Mouse (Mus musculus) kidney, adult 2 months (tissue): ENCODE data around the gene Rmnd1. TPM values are rescaled to one million over a fixed set of nuclear protein-coding genes. Genes with fewer than 3 reads are reported as not detected.

ENCODE experiments used
- DNase-seq: peaks from one replicate; pipeline ENCODE4 v3.0.0; 2021
- H3K27ac ChIP-seq: fragments of 200-500 bp; 2 replicates; pipeline ENCODE4 v1.5.1; 2012; ENCODE audit warnings: low read depth, low read length, control low read depth, inconsistent platforms; ENCODE audit not compliant: insufficient read depth
- H3K27me3 ChIP-seq: fragments of 200-500 bp; replicated peaks from 2 replicates; pipeline ENCODE4 v1.6.1; 2012; ENCODE audit warnings: mild to moderate bottlenecking, moderate library complexity, low read length, inconsistent platforms; ENCODE audit not compliant: control insufficient read depth, insufficient read depth
- H3K36me3 ChIP-seq: fragments of 200-500 bp; 2 replicates; pipeline ENCODE4 v1.6.1; 2012; ENCODE audit warnings: mild to moderate bottlenecking, moderate library complexity, low read length, inconsistent platforms; ENCODE audit not compliant: control insufficient read depth, insufficient read depth
- H3K4me1 ChIP-seq: fragments of 200-500 bp; 2 replicates; pipeline ENCODE4 v1.6.1; 2011; ENCODE audit warnings: low read length; ENCODE audit not compliant: control insufficient read depth, insufficient read depth
- H3K4me3 ChIP-seq: fragments of 200-500 bp; 2 replicates; pipeline ENCODE4 v1.5.1; 2011; ENCODE audit warnings: mild to moderate bottlenecking, low read depth, low read length, control low read depth; ENCODE audit not compliant: insufficient read depth
- CTCF ChIP-seq: fragments of 200-500 bp; conservative IDR thresholded peaks from 2 replicates; pipeline ENCODE4 v1.5.1; 2011; ENCODE audit warnings: low read depth, mild to moderate bottlenecking, control low read depth, low read length, moderate library complexity, mixed read lengths; ENCODE audit not compliant: insufficient read depth, insufficient read length
- POLR2A ChIP-seq: fragments of 200-500 bp; IDR thresholded peaks from one replicate; pipeline ENCODE4 v1.6.1; 2011; ENCODE audit warnings: low read depth, low read length, control low read depth
- WGBS: fragments of 180-500 bp; shearing (Covaris S2); methylation state at CpG from one replicate; pipeline ENCODE4 v1.1.7; 2018; 5-methylcytosine and 5-hydroxymethylcytosine counted together
- polyA plus RNA-seq: library from polyadenylated mRNA; depleted of rRNA; stranded (reverse); fragments of >200 nt; gene quantifications from 2 replicates; pipeline ENCODE4 v1.2.3, GENCODE M21; 2012; rRNA removed

Rmnd1 gene
- 66.7 and 72.2 TPM in 2 replicates for polyA plus RNA-seq

DNA sequence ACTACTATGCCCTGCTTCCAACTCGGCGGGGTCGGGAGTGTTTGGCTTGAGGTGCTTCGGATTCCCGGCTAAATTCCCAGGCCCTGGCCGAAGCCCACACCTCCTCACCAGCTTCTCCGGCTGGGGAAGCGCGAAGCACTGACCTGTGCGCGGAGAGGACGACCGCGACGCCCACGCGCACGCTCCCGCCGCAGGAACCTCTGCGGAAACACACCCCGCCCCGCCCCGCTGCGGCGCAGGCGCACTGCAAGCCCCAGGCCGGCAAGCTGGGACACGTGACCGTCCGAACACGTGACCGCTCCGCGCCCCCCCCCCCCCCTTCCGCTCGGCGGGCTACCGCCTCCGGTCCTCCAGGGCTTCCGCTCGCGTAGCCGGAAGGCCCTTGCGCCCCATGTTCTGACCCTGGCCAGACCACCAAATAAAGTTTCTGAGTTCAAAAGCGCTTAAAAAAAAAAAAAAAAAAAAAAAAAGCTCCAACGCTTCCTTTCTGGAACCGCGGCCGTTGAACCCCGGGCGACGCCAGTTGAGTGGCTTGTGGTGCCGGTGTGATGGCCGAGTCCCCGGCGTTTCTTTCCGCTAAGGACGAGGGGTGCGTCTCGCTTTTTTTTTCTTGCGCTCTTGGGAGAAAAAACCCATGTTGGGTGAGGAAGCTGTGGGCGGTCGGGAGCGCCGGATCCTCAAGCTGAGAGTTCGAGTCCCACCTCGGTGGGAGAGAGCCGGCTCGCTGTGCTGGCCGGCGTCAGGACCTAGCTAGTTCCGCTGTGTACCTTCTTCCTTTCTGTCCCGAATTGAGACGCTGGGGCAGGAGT is at the start of gene Rmnd1, which contains the start of gene Armt1:
Rmnd1 (minus strand) TSS at position 266 of the 809 bp plus-strand sequence.
Armt1 (plus strand) TSS at position 345 of the 809 bp plus-strand sequence.
- Histone ChIP-seq H3K27ac (peak within 1 kb of the TSS; percentile 95), H3K36me3 (no peaks in the 10 kb centered on the region), H3K4me1 (peaks cover 7% of the 10 kb centered on the region), H3K27me3 (no peaks in the 10 kb centered on the region), H3K4me3 (peak within 1 kb of the TSS; percentile 98)
- WGBS: under 1% methylated on average over 75 of the region's 75 CpGs
- DNase-seq: peak; percentile 97
- TF ChIP-seq CTCF (no peak), POLR2A (peak; percentile 84)

DNA sequence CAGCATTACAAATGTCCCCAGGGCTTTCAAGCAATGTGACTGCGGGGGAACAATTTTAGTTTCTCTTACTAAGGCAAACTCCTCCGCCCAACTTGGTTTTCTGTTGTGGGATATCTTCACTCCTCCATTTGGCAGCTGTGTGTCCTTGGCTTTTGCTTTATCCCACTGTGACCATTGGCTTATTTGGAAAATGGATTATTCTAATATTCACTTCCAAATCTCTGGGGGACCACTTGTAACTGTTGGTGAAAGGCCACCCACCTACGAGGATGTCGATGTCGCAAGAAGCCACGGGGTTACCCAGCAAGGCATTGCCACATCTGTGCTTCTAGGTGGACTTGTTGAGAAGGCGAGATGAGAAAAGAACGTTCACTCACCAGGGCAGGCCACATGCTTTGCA is 49.5 kb upstream of the Rmnd1 start:
- Histone ChIP-seq H3K27ac (no peak overlapping the region), H3K36me3 (no peaks in the 10 kb centered on the region), H3K4me1 (no peaks in the 10 kb centered on the region), H3K27me3 (no peaks in the 10 kb centered on the region), H3K4me3 (no peak overlapping the region)
- WGBS: 76% methylated on average over 8 of the region's 8 CpGs
- TF ChIP-seq POLR2A: no peak
- no peak for TF ChIP-seq CTCF
- DNase-seq: peak; percentile 12

DNA sequence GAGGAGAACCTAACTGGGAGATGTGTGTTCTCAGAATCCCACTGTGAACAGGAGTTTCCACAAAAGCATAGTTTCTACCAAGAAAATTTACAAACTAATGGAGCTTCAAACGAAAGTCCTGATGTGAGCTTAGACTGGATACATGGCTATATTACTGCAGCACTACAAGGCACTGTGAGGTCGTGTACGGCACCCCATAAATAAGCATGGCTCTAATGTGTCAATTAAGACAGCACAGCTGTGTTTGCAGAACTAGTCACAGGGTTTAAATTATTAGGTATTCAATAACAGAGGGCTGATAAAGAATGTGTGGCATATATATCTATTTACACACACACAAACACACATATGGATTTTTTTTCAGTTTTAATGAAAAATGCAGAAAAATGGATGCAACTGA is 48.7 kb upstream of the Rmnd1 start:
- no peaks in the 10 kb centered on the region for H3K36me3 ChIP-seq
- H3K27ac ChIP-seq: no peak overlapping the region
- no peak for DNase-seq
- no peaks in the 10 kb centered on the region for H3K27me3 ChIP-seq
- H3K4me3 ChIP-seq: no peak overlapping the region
- 61% methylated on average over 3 of the region's 3 CpGs for WGBS
- TF ChIP-seq CTCF (no peak), POLR2A (no peak)
- H3K4me1 ChIP-seq: no peaks in the 10 kb centered on the region

DNA sequence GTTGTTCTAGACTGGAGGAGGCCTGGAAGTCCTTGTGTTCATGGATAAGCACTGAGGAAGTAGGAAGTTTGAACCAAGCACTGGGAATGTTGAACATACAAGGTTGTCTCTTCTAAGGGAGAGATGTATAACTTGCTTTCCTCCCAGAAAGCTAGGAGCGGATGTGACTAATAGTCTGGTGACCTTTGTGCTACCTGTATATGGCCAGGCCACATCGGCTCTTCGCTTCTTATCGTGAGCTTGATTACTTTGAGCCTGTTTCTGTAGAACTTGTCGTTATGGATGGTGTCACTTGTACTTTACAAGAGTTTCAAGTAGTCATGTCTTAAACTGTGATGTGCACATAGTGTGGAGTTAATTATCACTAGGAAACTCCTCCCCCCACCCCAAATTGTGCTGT is 44.4 kb upstream of the Rmnd1 start:
- Histone ChIP-seq H3K27ac (no peak overlapping the region), H3K27me3 (no peaks in the 10 kb centered on the region), H3K4me3 (no peak overlapping the region), H3K36me3 (no peaks in the 10 kb centered on the region), H3K4me1 (no peaks in the 10 kb centered on the region)
- WGBS: 87% methylated on average over 5 of the region's 5 CpGs
- DNase-seq: no peak
- no peak for TF ChIP-seq POLR2A
- no peak for TF ChIP-seq CTCF

DNA sequence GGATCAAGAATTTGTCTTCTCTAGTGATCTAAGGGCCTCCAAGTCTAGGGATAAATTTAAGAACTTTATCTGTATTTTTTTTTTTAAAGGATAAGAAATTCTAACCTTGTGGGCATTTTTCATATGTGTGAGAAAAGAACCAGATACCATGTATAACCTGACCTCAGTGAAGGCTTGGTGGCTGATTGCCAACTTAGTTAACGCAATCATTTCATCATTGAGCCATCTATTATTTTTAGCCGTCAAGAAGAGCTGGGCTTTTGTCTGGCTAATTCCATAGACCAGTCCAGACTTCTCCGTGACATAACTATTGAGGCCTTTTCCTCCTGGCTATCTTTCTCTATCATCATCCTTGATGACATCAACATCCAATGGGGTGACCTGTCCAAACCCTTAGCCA is 43.2 kb upstream of the Rmnd1 start:
- TF ChIP-seq CTCF: no peak
- TF ChIP-seq POLR2A: no peak
- WGBS: 85% methylated on average over 3 of the region's 3 CpGs
- Histone ChIP-seq H3K27me3 (no peaks in the 10 kb centered on the region), H3K4me3 (no peak overlapping the region), H3K4me1 (no peaks in the 10 kb centered on the region), H3K27ac (no peak overlapping the region), H3K36me3 (no peaks in the 10 kb centered on the region)
- no peak for DNase-seq

DNA sequence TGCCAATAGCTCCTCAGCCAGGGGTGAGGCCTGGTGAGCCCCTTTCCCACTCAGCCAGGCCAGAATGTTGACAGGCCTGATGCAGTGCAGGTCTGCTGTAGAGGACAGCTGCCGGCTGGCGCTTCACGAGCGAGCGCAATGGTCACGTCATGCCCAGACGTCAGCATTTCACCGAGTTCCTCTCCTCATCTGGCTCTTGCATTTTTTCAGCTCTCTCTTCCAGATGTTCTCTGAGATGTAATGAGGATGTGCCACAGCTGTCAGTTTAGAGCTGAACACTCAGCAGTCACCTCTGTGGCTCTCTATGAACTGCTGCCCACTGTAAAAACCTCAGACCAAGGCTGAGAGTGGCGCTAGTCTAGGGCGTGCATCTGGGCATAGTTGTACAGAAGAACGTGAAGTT is 41.4 kb upstream of the Rmnd1 start:
- H3K4me1 ChIP-seq: no peaks in the 10 kb centered on the region
- no peak overlapping the region for H3K4me3 ChIP-seq
- WGBS: 91% methylated on average over 11 of the region's 11 CpGs
- H3K27ac ChIP-seq: no peak overlapping the region
- H3K27me3 ChIP-seq: no peaks in the 10 kb centered on the region
- no peak for DNase-seq
- H3K36me3 ChIP-seq: no peaks in the 10 kb centered on the region
- TF ChIP-seq POLR2A: no peak
- TF ChIP-seq CTCF: no peak

DNA sequence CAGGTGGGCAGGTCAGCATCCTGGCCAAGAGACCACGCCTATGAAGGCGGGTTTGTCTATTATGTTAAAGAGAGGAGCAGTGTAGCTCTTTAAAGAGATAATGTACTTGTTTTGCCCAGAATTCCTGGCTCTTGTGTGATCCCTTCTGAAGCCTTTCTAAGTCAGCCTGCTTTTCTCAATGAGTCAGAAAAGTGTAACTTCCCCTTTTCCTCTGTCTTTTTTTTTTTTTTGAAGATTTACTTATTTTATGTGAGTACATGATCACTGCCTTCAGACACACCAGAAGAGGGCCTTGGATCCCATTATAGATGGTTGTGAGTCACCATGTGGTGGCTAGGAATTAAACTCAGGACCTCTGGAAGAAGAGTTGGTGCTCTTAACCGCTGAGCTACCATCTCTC is 37.2 kb upstream of the Rmnd1 start:
- no peak for TF ChIP-seq CTCF
- TF ChIP-seq POLR2A: no peak
- DNase-seq: no peak
- Histone ChIP-seq H3K36me3 (no peaks in the 10 kb centered on the region), H3K27ac (no peak overlapping the region), H3K4me3 (no peak overlapping the region), H3K27me3 (no peaks in the 10 kb centered on the region), H3K4me1 (no peaks in the 10 kb centered on the region)
- 79% methylated on average over 3 of the region's 3 CpGs for WGBS

DNA sequence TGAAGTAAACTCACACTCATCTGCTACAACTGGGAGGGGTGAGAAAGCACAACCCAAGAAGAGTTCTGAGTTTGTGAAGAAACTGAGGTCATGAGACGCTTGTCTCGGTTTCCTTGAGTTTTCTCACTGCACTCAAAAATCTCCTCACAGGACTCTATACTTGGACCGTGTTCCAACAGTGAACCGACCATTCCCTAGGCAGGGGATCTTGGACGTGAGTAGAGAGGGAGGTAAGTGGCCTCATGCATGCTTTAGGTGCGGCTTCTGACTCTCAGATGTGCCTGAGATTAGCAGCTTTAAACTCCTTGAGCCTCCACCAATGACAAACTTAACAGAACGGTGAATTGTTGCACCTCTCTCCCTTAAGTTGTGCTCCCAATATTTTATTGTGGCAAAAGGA is 33.6 kb upstream of the Rmnd1 start:
- H3K27me3 ChIP-seq: no peaks in the 10 kb centered on the region
- H3K4me3 ChIP-seq: no peak overlapping the region
- H3K27ac ChIP-seq: no peak overlapping the region
- H3K36me3 ChIP-seq: no peaks in the 10 kb centered on the region
- 75% methylated on average over 7 of the region's 7 CpGs for WGBS
- no peak for DNase-seq
- no peaks in the 10 kb centered on the region for H3K4me1 ChIP-seq
- no peak for TF ChIP-seq CTCF
